Mouse (Mus musculus) 3T3-L1 (cell line): ENCODE measurements at regions not wholly inside any gene's neighbourhood (a gene's known extent, or its start where the extent isn't known, plus 50 kb on each side); places are given as distances from the start of the nearest gene placed in this dataset.

ENCODE experiments used
- DNase-seq: peaks from one replicate; pipeline ENCODE4 v3.0.0-alpha.2; 2015; ENCODE audit warnings: low read depth, low spot score

DNA sequence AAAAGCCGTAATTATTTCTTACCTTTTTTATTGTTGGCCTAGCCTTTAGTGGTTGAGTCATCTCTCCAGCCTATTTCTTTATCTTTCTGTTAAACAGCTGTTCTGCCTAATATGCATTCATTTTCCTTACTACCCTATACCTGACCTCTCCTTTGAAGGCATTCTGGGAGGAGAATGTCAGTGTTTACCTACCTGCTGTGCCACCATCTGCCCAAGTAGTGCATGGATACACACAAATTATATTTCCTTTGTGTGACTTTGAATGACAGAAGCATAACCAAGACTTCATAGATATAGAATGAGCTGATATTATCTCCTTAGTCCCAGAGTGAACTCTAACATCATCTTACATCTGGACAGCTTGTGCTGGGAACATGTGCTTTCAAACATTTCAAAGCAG lies 293.5 kb upstream of the Tom1l1 start:
- no peak for DNase-seq

DNA sequence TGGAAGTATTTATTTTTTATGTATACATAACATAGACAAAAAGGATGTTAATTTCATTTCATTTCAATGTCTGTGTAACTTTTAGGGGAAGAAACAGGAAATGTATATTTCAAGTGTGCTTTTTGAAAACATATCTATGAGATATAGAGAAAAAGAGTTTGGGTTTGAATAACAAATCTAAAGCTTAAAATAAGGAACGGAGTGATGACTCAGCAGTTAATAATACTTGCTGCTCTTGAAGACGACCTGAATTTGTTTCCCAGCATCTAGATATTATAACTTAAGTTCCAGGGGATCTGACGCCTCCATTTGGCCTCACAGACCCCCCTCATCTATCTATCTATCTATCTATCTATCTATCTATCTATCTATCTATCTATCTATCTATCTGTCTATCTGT lies 290.1 kb upstream of the Tom1l1 start:
- no peak for DNase-seq

DNA sequence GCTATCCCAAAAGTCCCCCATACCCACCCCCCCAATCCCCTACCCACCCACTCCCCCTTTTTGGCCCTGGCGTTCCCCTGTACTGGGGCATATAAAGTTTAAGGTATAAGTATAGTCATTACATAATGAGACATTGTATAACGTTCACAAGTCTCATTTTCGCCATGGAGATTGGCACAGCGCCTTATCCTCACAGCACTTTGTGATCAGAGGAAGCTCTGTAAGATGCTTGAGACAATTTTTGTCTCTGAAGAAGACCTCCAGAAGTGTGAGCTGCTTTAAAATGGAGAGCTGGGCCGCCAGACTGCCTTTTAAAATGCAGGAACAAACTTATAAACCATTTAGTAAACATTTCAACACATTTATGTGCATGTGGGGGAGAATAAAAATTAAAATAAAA lies 252.9 kb upstream of the Tom1l1 start:
- no peak for DNase-seq

DNA sequence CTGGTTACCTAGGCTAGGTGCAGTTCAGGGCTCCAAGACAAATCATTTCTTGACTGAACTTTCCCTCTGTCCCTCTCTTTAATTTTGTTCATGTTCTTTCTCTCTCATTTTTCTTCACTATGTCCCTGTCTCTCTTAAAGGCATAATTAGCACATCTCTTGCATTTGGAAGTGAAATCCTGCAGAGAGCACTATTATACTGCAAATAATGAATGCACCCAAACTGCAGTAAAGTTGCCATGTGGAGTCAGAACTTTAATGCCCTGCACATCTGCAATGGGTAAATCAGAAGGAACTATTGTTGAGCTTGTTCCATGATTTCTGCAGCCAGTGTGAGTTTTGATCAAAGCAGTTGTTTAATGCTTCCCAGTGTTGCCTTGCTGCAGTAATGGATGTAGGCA lies 237.6 kb upstream of the Tom1l1 start:
- DNase-seq, result no peak

DNA sequence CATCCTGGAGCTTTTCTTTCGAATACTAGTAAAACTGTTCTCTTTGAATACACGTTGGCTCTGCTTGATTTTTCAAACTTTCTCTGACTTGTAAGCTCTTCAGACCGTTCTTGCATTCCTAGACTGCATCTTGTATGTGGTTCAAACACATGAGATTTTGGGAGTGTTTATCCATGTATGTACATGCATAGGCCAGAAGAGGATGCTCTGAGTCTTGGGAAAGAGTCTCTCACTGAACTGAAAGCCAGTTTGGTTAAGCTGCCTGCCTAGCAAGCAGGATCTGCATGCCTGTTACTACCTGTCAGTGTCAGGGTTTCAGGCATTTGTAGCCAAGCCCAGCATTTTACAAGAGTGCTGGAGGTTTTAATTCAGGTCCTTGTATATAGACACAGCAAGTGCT lies 229.6 kb upstream of the Tom1l1 start:
- DNase-seq, result no peak

DNA sequence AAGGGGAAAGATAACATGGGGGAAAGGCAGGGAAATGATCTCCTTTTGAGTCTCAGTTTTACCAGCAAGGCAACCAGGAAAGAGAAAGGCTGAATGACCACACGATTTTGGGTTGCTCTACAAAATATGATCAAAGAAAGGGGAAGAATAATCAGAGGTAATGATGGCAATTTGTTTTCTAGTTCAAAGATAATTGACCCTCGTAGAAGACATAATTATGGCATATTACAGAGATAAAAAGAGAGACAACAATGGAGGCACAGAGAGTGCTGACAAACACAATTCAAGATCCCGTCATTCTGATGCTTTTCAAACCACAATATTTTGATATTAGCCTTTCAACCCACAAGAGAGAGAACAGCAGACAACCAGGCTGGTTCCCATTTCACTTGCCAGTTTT lies 206.1 kb upstream of the Tom1l1 start:
- no peak for DNase-seq

DNA sequence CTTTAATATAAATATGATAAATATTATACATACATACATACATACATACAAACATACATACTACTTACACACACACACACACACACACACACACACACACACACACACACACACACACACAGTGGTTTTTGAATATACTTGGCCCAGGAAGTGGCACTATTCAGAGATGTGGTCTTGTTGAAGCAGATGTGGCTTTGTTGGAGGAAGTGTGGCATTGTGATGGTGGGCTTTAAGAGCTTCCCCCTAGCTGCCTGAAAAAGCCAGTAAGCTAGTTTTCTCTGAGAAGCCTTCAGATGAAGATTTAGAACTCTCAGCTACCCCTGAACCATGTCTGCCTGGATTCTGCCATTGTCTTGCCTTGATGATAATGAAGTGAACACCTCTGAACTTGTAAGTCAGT lies 185.0 kb upstream of the Tom1l1 start:
- DNase-seq, result no peak

DNA sequence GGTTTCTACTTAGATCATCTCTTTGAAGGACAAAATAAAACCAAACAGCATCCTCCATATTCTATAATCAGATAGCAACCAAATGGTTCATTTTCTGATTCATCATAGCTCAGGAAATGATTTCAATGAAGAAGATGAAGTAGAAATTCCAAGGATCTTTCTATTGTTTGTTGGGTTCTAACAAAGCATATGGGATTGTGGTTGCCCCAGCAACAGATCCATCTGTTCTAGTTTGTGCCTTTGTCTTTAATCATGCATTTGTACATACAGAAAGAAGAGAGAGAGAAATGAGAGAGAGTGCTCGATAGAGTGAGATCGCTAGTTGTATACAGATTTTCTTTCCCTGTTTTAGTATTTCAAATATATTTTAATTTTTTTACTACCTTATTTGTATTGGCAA lies 183.5 kb upstream of the Tom1l1 start:
- no peak for DNase-seq

DNA sequence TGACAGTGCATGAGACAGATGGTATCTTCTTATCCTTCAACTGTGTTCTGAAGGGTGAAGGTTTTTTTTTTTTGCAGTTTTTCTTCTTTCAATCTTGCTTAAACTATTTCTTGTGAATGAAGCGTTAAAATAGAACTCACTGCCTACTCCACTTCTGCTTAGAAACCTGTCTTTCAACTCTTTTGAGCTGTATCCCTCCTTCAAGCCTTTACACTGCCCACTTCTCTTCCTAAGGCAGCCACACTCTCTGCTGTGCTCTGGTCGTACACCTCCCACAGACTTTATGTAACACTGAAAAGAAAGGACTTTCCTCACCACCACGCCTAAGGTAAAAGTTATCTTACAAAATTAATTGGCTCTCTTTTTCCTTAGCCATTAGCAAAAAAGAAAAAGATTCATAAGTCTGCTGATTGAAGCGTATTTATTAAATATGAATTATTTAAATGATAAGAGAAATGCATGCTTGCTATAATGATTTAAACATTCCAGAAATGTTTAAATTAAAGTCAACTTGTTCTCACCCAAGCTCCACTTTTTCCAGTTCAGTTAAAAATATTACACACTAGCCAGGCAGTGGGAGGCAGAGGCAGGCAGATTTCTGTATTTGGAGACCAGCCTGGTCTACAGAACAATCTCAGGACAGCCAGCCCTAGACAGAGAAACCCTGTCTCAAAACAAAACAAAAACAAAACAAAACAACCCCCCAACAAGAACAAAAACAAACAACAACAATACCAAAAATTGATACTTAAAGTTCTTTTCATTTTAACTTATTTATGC lies 176.0 kb upstream of the Tom1l1 start:
- no peak for DNase-seq

DNA sequence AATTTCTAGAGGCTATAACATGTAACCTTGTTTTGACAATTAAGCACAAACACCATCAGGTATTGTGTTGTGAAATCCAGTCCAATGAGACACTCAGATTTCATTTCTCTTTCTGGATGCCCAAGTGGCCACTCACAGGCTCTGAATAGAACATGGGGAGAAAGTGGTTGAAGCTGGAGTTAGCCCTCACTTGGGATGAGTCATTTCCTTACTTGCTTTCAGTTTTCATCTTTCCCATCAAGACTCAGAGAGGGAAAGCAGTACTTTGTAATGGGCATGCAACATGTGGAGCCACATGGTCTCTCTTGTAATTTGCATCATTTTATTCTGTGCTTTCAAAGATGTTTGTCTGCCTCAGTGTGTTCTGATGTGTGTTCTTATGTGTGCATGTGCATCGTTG lies 167.6 kb upstream of the Tom1l1 start:
- DNase-seq, result peak; percentile 2

DNA sequence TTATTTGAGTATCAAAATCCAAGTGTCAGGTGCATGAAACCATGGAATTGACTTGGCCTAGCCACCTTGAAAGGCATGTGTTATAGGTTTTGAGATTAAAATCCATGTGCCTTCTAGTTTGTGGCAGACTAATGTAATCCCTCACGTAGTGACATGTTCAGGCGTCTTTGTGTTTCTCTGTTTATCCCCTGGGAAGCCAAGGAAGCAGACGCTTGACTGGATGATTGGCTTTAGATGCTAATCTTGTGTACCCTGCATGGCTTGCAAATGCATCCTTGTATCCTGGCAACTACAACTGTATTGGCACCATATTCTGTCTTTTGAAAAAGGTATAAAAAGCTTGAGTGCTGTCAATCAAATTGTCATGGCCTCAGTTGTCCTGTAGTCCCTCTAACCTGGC lies 167.2 kb upstream of the Tom1l1 start:
- no peak for DNase-seq

DNA sequence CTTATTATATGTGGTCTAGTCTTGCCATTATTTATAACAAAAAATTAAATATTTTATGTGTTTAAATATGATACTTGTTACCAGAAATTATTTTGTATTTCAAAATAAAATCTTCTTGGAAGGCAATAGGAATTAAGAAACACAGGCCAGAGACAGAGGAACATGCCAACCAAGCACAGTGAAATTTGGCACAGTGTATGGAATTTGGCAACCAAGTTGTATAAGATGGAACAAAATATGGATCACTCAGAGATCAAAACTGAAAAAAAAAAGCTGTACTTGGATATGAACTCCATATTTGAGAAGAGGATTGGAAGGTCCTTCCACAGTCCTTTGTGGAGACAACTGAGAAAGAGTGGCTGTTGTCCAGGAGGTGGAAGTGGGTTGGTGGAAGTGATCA lies 163.1 kb upstream of the Tom1l1 start:
- DNase-seq, result no peak

DNA sequence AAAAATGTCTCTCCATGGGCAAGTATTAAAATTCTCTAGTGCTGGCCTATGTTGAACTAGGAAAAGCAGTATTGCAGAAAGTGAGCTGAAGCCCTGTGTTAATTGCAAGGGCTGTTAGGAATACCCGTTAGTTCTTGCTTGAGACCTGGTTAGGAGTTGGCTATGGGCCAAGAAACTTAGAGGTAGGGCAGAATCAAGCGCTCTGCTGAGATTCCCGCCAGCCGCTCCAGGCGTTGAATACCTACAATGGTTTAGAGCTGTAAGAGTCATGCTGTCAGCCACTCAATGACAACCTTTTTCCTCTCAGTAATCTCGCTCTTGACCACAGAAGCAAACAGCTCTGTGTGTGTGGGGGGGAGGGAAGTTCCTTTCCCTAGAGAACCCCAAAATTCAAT lies 156.8 kb upstream of the Tom1l1 start:
- DNase-seq, result no peak

DNA sequence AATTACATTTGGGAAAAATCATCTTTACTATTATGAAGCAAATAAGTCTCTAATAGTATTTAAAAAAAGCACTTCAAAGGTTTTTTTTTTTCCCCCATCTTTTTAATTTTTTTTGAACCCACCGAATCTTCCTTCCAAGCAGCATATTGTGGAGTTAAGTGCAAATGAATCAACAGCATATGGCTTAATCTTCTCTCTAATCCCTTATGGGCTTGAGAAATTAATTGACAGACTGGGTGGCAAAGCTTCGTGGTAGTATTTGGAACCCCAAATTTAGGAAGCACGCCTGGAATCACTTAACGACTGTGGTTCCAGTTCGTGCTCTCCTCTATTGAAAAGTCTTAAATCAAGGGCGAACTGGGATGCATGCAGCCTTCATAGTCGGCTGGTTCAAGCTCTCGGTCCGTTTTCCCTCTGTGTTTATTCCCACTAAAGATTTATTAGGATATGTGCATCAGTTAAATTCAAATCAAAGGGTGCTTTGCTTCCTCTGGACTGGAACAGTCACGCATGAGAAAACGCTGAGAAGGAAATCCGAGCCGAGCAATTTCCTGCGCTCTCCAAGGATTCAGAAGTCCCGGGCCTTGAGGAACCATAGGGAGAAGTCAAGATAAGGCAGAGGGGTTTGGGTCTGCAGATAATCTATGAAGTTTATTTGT lies 156.2 kb upstream of the Tom1l1 start:
- no peak for DNase-seq

DNA sequence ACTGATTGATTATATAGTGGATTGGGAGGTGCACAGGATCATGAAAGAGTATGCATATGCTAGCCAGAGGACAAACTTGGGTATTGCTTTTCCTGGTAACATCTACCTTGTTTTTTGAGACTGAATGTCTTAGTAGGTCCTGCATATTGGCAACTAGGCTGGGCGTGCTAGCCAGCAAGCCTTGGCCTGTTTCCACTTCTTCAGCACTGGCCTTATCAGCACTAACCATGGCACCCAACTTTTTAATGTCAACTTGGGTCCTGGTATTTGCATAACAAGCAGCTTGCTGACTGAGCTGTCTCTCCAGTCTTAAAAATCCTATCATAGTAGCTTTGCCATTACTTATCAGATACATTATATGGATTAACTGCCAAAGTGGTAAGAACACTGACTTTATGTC lies 150.0 kb upstream of the Tom1l1 start:
- no peak for DNase-seq

DNA sequence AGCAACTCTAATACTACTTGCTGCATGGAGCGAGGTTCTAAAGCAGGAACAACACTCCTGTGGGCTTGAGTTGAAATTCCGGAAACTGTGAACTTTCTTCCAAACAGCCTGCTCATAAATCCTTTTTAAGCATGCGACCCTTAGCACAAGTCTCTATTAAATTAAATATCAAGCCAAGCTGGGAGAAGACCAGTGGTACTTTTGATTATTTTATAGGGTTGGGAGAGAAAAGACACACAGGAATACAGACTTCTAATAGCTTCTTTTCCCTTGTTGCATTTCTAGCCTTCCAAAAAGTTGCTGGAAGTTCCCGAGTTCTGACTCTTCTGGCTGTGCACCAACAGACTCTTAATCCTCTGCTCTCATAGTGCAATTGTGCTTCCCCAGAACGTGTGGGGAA lies 136.6 kb upstream of the Tom1l1 start:
- DNase-seq, result no peak

DNA sequence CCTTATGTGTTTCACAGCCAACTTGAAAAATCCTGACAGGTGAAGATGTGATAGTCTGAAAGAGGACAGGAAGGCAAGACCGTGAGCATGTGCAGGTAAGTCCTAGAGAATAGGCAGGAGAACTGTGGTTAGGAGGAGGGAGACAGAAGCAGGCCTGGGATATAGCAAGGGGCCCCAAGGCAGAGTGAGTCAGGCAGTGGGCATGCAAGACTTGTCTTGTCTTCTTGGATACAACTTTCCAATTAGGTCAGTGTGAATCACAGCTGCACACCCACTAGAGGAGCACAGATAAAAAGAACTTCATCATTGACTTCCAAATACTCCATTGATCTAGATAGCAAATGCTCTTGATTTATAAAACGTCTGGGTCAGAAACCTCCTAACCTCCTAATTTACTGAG lies 128.6 kb upstream of the Tom1l1 start:
- DNase-seq, result no peak

DNA sequence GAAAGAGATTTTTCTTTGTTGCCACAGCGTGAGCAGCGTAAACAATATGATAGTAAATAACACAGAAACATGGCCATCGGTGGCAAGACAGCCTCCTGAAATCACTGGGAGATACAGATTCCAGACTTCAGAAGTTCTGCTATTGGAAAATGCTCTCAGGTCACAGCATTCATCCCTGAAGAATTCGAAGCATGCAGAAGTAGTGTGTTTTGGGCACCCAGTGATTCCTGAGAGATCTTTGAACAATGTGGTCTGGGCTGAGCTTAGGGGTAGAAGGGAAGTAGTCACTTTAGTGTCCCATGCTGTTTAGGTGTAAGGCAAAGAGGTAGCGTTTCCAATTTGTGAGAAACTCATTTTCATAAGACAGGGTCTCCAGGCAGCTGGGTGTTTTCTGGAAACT lies 126.3 kb upstream of the Tom1l1 start:
- no peak for DNase-seq

DNA sequence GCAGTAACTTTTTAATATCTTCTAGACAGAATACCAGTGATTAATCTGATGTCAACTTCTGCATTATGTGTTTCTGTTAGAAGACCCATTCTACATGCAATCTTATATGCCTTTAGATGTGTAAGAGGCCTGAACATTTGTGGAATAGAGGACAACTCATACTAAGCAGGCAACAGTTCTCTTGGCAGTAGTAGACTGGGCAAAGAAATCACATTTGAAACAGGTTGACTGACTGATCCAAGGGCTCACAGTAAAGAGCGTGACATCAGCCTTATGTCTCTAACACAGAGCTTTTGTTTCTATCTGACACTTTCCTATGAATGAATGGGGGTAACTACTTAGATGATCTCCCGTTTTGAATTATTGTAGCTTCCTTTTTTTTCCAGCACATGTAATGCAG lies 124.8 kb upstream of the Tom1l1 start:
- DNase-seq, result no peak

DNA sequence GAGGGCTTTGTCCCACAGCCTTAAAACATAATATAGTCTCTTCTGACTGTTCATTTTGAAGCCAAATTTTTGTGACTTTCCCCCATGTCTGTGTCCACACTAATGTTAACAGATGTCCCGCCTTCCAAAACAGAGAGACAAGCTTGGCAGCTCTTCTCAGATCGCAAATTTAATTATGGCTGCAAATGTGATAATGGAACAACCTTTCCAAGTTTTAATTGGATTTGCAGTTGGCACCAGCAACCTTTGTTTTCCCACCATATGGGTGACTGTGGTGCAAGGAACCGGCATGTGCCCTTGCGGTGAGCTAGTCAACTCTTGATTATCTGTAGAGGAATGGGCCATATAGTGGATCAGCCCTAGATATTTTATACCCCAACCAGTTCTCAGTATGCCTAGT lies 124.4 kb upstream of the Tom1l1 start:
- no peak for DNase-seq

DNA sequence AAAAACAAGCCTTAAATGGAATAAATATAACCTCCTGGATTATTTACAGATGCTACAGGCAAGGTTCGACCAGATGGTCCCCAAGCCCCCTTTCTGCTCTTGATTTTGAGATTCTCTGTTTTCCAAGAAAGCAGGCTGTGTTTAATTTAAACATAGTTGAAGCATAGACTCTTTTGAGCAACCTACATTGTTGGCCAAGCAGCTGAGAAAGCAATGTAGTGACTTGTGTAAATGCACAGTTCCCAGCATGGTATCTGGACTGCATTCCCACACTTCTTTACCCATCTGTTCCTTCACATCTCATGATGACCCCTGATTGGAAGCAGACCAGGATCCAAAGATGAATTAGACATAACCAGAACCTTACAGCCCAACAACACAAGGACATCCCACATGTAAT lies 120.3 kb upstream of the Tom1l1 start:
- DNase-seq, result no peak

DNA sequence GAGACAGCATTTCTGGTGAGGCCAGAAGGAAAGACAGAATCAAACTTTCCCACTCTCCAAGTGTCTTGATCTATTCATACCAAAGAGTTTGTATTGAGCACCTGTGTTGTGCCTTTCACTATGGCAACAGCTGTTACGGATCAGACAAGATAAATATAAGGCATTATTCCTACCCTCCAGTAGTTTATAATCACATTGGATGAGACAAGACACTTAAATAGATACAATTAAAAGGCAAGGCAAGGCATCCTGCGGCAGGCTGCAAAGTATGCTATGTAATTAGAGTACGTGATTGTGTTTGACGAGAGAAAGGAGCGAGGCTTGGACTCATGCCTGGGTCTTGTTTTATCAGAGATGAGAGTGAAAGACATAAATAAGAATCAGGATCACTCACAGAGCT lies 119.2 kb upstream of the Tom1l1 start:
- DNase-seq, result no peak

DNA sequence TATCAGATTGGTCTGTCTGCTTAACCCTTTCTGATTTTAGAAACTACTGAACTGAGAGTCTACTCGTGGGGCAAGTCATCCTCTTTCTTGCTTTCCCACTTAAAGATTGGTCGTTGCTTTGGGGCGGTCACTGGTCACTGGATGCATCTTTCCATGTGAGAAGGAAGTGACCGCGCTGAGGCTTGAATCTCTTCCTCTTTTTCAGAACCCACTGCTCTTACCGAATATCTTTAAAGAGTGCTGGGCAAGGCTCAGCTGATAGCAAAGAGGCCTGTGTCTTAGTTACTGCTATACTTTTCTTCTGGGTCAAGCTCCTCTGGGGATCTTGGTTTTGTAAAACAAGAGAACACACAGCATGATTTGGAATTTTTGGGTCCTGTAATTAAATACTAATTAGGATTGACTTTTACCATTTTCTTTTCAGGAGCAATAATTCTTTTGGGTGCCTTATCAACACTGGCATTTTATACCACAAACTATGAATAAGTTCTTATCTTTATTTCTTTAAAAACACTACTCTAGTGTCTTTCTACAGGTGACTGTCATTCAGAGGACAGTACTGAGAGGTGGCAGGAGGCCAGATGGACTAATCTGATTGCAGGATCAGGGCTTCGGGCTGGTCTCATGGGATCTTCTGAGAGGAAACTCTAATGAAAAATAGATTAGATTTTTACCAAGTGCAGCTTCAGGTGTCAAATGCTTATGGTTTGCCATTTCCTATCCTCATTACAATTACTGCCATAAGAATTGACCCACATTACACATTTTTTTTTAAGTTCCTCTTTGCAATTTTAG lies 114.6 kb upstream of the Tom1l1 start:
- DNase-seq, result no peak
